Mouse (Mus musculus) heart, postnatal 0 days (tissue): ENCODE measurements around the gene Fgg.

Experiments
- CTCF ChIP-seq: IDR thresholded peaks from 2 replicates; pipeline ENCODE4 v1.5.1; 2016; ENCODE audit warnings: antibody characterized with exemption, control low read depth, low read depth
- EP300 ChIP-seq: IDR thresholded peaks from 2 replicates; pipeline ENCODE4 v1.6.1; 2016; ENCODE audit warnings: antibody characterized with exemption, low read depth

GRCm38 (mm10) chr3:83049680-83050079 lies 42.2 kb downstream of the Fgg start, which contains the start of gene Fgb:
- TF ChIP-seq CTCF (no peak), EP300 (no peak)
